Mouse (Mus musculus) cortical plate, adult 2 months (tissue): ENCODE measurements around the gene Lyg1.

Source experiments
- CTCF ChIP-seq: fragments of 200-500 bp; IDR thresholded peaks from 2 replicates; pipeline ENCODE4 v1.5.1; 2011; ENCODE audit warnings: mild to moderate bottlenecking, control low read depth, low read length; ENCODE audit not compliant: insufficient read depth; ENCODE audit errors: extremely low read depth
- POLR2A ChIP-seq: fragments of 200-500 bp; IDR thresholded peaks from 2 replicates; pipeline ENCODE4 v1.6.1; 2011; ENCODE audit warnings: mild to moderate bottlenecking, low read length, control low read depth; ENCODE audit not compliant: insufficient read depth; ENCODE audit errors: extremely low read depth

DNA sequence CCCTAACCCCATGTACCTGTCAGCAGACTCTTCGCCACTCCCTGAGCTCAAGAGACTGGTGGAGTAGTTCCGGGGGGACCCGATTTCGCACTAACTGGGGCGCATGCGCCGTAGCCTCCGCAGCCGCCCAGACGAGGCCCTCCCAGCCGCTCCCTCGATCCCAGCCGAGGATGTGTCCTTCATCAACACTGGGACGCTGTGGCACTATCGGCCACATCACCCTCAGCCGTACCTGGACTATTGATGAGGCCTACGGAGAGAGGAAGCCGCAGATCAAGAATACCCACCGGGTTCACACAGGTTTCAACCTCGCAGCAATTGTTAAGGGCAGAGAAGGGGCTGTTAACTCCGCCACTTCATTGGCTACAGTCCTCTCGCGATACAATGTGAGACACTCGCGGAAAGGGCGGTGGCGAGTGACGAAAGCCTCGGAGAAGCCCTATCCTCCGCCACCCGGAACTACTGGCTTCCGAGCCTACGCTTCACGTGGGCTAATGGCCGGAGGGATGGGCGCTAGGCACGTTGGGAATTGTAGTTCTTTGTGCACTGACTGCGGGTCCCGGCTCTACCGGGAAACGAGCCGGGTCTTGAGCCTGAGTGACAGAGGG is 39.4 kb upstream of the Lyg1 start:
- TF ChIP-seq POLR2A: peak; percentile 63
- TF ChIP-seq CTCF: no peak
